Mouse (Mus musculus): ENCODE measurements around the gene Myl12a. TPM values are rescaled to one million over a fixed set of nuclear protein-coding genes. Genes with fewer than 3 reads are reported as not detected.
A peak's percentile ranks its signal among the peaks of the same experiment; 100 is the strongest.

Gene Myl12a
- polyA plus RNA-seq, 2 experiments, result 361 to 721 TPM

- peak; percentile 37 for DNase-seq (ENCODE audit: low spot score)
- WGBS, result 74% methylated on average over 15 of the region's 15 CpGs
- no peak for TF ChIP-seq POLR2A (IDR thresholded peaks at IDR 0.05; ENCODE audit: borderline replicate concordance, extremely low read depth, insufficient read depth, insufficient read length)
Measured at GRCm38 (mm10) chr17:71018616-71019308, 16.1 kb upstream of the Myl12a start.

GRCm38 (mm10) chr17:71018151-71018550, 15.5 kb upstream of the Myl12a start:
- H3K4me2 ChIP-seq (replicated peaks; ENCODE audit: low read depth, low read length, severe bottlenecking), result no peak overlapping the region
- no peak overlapping the region for H3K4me3 ChIP-seq (replicated peaks; ENCODE audit: low read length)
- no peak for TF ChIP-seq POLR2A (IDR thresholded peaks at IDR 0.05; ENCODE audit: borderline replicate concordance, extremely low read depth, insufficient read depth, insufficient read length)
- no peaks in the 10 kb centered on the region for H3K9me3 ChIP-seq (ENCODE audit: control insufficient read depth, low read length)
- no peak overlapping the region for H3K9ac ChIP-seq (ENCODE audit: low read depth, low read length, severe bottlenecking)
- no peaks in the 10 kb centered on the region for H3K27me3 ChIP-seq (ENCODE audit: control insufficient read depth, insufficient read depth, low read length)
- no peaks in the 10 kb centered on the region for H3K36me3 ChIP-seq (ENCODE audit: control insufficient read depth, insufficient read depth, low read length)
- no peak overlapping the region for H3K27ac ChIP-seq (replicated peaks; ENCODE audit: low read depth, low read length)
- 95% methylated on average over 3 of the region's 3 CpGs for WGBS
- peaks cover 16% of the 10 kb centered on the region for H3K4me1 ChIP-seq (ENCODE audit: control insufficient read depth, insufficient read depth, low read length)
- DNase-seq (ENCODE audit: low spot score) (no peak), ATAC-seq (ENCODE audit: low FRiP score, low read depth) (no peak)

More at GRCm38 (mm10) chr17:71018616-71019308, 16.1 kb upstream of the Myl12a start:
- no peaks in the 10 kb centered on the region for H3K36me3 ChIP-seq (ENCODE audit: control insufficient read depth, insufficient read depth, low read length)
- H3K9me3 ChIP-seq (ENCODE audit: control insufficient read depth, low read length), result no peaks in the 10 kb centered on the region
- no peak overlapping the region for H3K4me3 ChIP-seq (replicated peaks; ENCODE audit: low read length)
- no peak overlapping the region for H3K9ac ChIP-seq (ENCODE audit: low read depth, low read length, severe bottlenecking)
- no peak overlapping the region for H3K27ac ChIP-seq (replicated peaks; ENCODE audit: low read depth, low read length)
- H3K4me1 ChIP-seq (ENCODE audit: control insufficient read depth, insufficient read depth, low read length), result peaks cover 16% of the 10 kb centered on the region
- H3K27me3 ChIP-seq (ENCODE audit: control insufficient read depth, insufficient read depth, low read length), result no peaks in the 10 kb centered on the region
- no peak overlapping the region for H3K4me2 ChIP-seq (replicated peaks; ENCODE audit: low read depth, low read length, severe bottlenecking)
- peak; percentile 54 for ATAC-seq (ENCODE audit: low FRiP score, low read depth)

GRCm38 (mm10) chr17:71017457-71017998, 14.8 kb upstream of the Myl12a start:
- Histone ChIP-seq H3K9me3 (ENCODE audit: control insufficient read depth, low read length) (no peaks in the 10 kb centered on the region), H3K4me3 (replicated peaks; ENCODE audit: low read length) (no peak overlapping the region), H3K9ac (ENCODE audit: low read depth, low read length, severe bottlenecking) (no peak overlapping the region), H3K4me1 (ENCODE audit: control insufficient read depth, insufficient read depth, low read length) (peaks cover 14% of the 10 kb centered on the region), H3K27me3 (ENCODE audit: control insufficient read depth, insufficient read depth, low read length) (no peaks in the 10 kb centered on the region), H3K36me3 (ENCODE audit: control insufficient read depth, insufficient read depth, low read length) (no peaks in the 10 kb centered on the region), H3K4me2 (replicated peaks; ENCODE audit: low read depth, low read length, severe bottlenecking) (no peak overlapping the region), H3K27ac (replicated peaks; ENCODE audit: low read depth, low read length) (no peak overlapping the region)
- DNase-seq (ENCODE audit: low spot score), result no peak
- TF ChIP-seq POLR2A (IDR thresholded peaks at IDR 0.05; ENCODE audit: borderline replicate concordance, extremely low read depth, insufficient read depth, insufficient read length), result no peak
- ATAC-seq (ENCODE audit: low FRiP score, low read depth), result no peak
- WGBS, result 92% methylated on average over 4 of the region's 4 CpGs

GRCm38 (mm10) chr17:71014911-71015310, 12.2 kb upstream of the Myl12a start:
- H3K9me3 ChIP-seq (ENCODE audit: control insufficient read depth, low read length), result no peaks in the 10 kb centered on the region
- no peaks in the 10 kb centered on the region for H3K27me3 ChIP-seq (ENCODE audit: control insufficient read depth, insufficient read depth, low read length)
- DNase-seq (ENCODE audit: low spot score) (no peak), ATAC-seq (ENCODE audit: low FRiP score, low read depth) (no peak)
- no peak overlapping the region for H3K4me2 ChIP-seq (replicated peaks; ENCODE audit: low read depth, low read length, severe bottlenecking)
- no peak for TF ChIP-seq POLR2A (IDR thresholded peaks at IDR 0.05; ENCODE audit: borderline replicate concordance, extremely low read depth, insufficient read depth, insufficient read length)
- no peak overlapping the region for H3K27ac ChIP-seq (replicated peaks; ENCODE audit: low read depth, low read length)
- peaks cover 9% of the 10 kb centered on the region for H3K4me1 ChIP-seq (ENCODE audit: control insufficient read depth, insufficient read depth, low read length)
- no peaks in the 10 kb centered on the region for H3K36me3 ChIP-seq (ENCODE audit: control insufficient read depth, insufficient read depth, low read length)
- H3K4me3 ChIP-seq (replicated peaks; ENCODE audit: low read length), result no peak overlapping the region
- WGBS, result 74% methylated on average over 5 of the region's 5 CpGs
- H3K9ac ChIP-seq (ENCODE audit: low read depth, low read length, severe bottlenecking), result no peak overlapping the region

GRCm38 (mm10) chr17:71013105-71013504, 10.4 kb upstream of the Myl12a start:
- 84% methylated on average over 6 of the region's 6 CpGs for WGBS
- no peak for TF ChIP-seq POLR2A (IDR thresholded peaks at IDR 0.05; ENCODE audit: borderline replicate concordance, extremely low read depth, insufficient read depth, insufficient read length)
- Histone ChIP-seq H3K4me1 (ENCODE audit: control insufficient read depth, insufficient read depth, low read length) (no peaks in the 10 kb centered on the region), H3K27me3 (ENCODE audit: control insufficient read depth, insufficient read depth, low read length) (no peaks in the 10 kb centered on the region), H3K9ac (ENCODE audit: low read depth, low read length, severe bottlenecking) (no peak overlapping the region), H3K27ac (replicated peaks; ENCODE audit: low read depth, low read length) (no peak overlapping the region), H3K9me3 (ENCODE audit: control insufficient read depth, low read length) (no peaks in the 10 kb centered on the region), H3K4me3 (replicated peaks; ENCODE audit: low read length) (no peak overlapping the region), H3K36me3 (ENCODE audit: control insufficient read depth, insufficient read depth, low read length) (no peaks in the 10 kb centered on the region), H3K4me2 (replicated peaks; ENCODE audit: low read depth, low read length, severe bottlenecking) (no peak overlapping the region)
- no peak for ATAC-seq (ENCODE audit: low FRiP score, low read depth)
- DNase-seq (ENCODE audit: low spot score), result no peak

Data from limb, embryonic 14.5 days (tissue).